Mouse (Mus musculus): ENCODE results near the gene Dusp5. TPM values are rescaled to one million over a fixed set of nuclear protein-coding genes. Genes with fewer than 3 reads are reported as not detected.
"Not testable (repeated sequence)": the region's sequence is repeated elsewhere in the genome, so short reads cannot be mapped to it uniquely, and the experiment has no call there.

The Dusp5 gene
- polyA plus RNA-seq, 1 experiment from 2014 or later: 8.2 TPM

GRCm38 (mm10) chr19:53492528-53492927 is 36.4 kb upstream of the Dusp5 start:
- no peak for ATAC-seq
- H3K27ac ChIP-seq (ENCODE audit: low read depth, low read length): no peak overlapping the region
- H3K4me3 ChIP-seq (ENCODE audit: low read length): no peak overlapping the region
- H3K9ac ChIP-seq (ENCODE audit: low read depth, low read length): no peak overlapping the region
- H3K27me3 ChIP-seq (replicated peaks; ENCODE audit: control insufficient read depth, insufficient read depth, low read length): no peaks in the 10 kb centered on the region
- H3K9me3 ChIP-seq (ENCODE audit: control insufficient read depth, low read length): no peaks in the 10 kb centered on the region
- no peaks in the 10 kb centered on the region for H3K36me3 ChIP-seq (ENCODE audit: control insufficient read depth, insufficient read depth, low read length)
- H3K4me2 ChIP-seq (ENCODE audit: low read length): no peak overlapping the region
- WGBS: 83% methylated on average over 4 of the region's 4 CpGs
- no peaks in the 10 kb centered on the region for H3K4me1 ChIP-seq (ENCODE audit: control insufficient read depth, insufficient read depth, low read depth, low read length)

DNA sequence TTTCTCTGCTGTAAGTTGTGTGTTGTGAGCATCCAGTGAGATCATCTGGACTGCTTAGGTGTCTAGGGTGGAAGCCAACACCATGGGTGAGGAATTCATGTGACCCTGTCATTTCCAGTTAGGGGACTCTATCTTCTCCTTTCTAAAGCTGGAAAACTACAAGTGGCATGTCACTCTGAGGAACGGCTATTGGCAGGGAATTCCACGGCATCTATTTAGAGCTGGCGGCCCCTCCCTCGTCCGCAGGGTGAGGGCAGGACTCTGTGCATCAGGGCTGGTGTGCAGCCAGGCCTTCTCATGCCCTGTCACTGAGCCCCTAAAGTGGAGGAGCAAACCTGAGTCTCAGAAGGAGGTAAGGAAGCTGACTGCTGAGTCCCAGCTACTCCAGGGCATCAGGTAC is 35.0 kb upstream of the Dusp5 start:
- Histone ChIP-seq H3K4me1 (ENCODE audit: control insufficient read depth, insufficient read depth, low read depth, low read length) (no peaks in the 10 kb centered on the region), H3K36me3 (ENCODE audit: control insufficient read depth, insufficient read depth, low read length) (no peaks in the 10 kb centered on the region), H3K27ac (ENCODE audit: low read depth, low read length) (no peak overlapping the region), H3K27me3 (replicated peaks; ENCODE audit: control insufficient read depth, insufficient read depth, low read length) (no peaks in the 10 kb centered on the region), H3K4me2 (ENCODE audit: low read length) (no peak overlapping the region), H3K9ac (ENCODE audit: low read depth, low read length) (no peak overlapping the region), H3K9me3 (ENCODE audit: control insufficient read depth, low read length) (no peaks in the 10 kb centered on the region), H3K4me3 (ENCODE audit: low read length) (no peak overlapping the region)
- ATAC-seq: no peak
- 63% methylated on average over 5 of the region's 5 CpGs for WGBS

DNA sequence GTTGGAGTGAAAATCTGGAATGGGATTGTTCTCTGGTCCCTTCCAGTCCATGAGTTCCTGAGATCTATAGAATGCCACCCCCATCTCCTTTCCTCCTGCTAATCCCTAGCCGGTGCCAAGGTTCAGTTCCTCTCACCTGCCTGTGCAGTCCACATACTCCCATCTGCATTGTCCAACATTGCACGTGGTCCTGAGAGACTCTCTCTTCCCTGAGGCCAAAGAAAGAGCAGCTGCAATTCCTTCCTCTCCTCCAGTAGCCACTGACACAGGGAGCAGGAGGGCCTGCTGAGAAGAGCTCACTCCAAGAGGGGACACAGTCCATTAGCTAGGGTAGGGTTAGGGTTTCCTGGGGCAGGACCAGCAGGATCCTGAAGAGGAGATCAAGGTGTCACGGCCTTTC is 31.0 kb upstream of the Dusp5 start:
- H3K4me2 ChIP-seq (ENCODE audit: low read length): no peak overlapping the region
- no peaks in the 10 kb centered on the region for H3K36me3 ChIP-seq (ENCODE audit: control insufficient read depth, insufficient read depth, low read length)
- no peak overlapping the region for H3K4me3 ChIP-seq (ENCODE audit: low read length)
- no peaks in the 10 kb centered on the region for H3K9me3 ChIP-seq (ENCODE audit: control insufficient read depth, low read length)
- no peak overlapping the region for H3K27ac ChIP-seq (ENCODE audit: low read depth, low read length)
- no peaks in the 10 kb centered on the region for H3K27me3 ChIP-seq (replicated peaks; ENCODE audit: control insufficient read depth, insufficient read depth, low read length)
- no peak overlapping the region for H3K9ac ChIP-seq (ENCODE audit: low read depth, low read length)
- 72% methylated on average over 3 of the region's 3 CpGs for WGBS
- H3K4me1 ChIP-seq (ENCODE audit: control insufficient read depth, insufficient read depth, low read depth, low read length): peaks cover 2% of the 10 kb centered on the region; the same call in 1 of the 2 replicates
- ATAC-seq: no peak

DNA sequence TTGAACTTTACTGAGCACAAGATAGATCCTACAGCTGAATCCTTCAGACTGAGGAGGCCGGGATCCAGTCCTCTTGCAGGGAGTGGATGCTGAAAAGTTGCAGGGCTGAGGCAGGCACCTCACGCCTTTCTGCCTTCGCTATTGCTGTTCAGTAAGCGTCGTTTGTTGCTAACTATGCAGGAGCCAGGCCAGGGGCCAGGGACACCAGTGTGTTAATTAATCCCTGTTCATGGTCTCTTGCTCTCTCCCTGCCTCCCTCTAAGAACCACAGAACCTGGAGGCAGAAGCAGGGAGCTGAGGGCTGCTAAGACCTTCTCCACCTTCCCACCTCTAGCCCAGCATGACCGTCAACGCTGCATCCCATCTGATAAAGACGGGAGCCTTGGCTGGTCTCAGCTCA is 29.9 kb upstream of the Dusp5 start:
- Histone ChIP-seq H3K27ac (ENCODE audit: low read depth, low read length) (no peak overlapping the region), H3K9me3 (ENCODE audit: control insufficient read depth, low read length) (no peaks in the 10 kb centered on the region), H3K27me3 (replicated peaks; ENCODE audit: control insufficient read depth, insufficient read depth, low read length) (no peaks in the 10 kb centered on the region), H3K4me1 (ENCODE audit: control insufficient read depth, insufficient read depth, low read depth, low read length) (peaks cover 2% of the 10 kb centered on the region; the same call in 1 of the 2 replicates), H3K9ac (ENCODE audit: low read depth, low read length) (no peak overlapping the region), H3K4me3 (ENCODE audit: low read length) (no peak overlapping the region), H3K4me2 (ENCODE audit: low read length) (no peak overlapping the region), H3K36me3 (ENCODE audit: control insufficient read depth, insufficient read depth, low read length) (no peaks in the 10 kb centered on the region)
- WGBS: 89% methylated on average over 8 of the region's 8 CpGs
- ATAC-seq: no peak

DNA sequence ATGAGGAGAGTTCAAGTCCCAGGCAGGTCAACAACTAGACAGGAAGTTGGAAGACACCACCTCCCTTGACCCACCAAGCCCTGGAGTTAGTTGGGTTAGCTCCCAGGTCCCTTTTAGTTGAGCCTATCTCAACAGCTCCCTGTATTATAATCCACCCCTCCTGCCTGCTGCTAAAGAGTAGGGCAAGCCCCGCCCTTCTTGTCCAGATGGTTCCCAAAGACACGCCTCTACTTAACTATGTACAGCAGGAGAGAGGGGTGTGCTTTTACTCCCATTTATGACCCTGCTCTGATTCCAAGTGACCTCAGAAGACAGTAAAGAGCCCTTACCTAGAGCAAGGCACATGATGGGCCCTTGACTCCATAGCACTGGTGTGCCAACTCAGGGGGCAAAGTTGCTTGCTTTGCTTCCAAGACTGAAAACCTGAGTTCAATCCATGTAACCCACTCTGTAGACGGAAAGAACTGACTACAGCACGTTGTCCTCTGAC is 29.4 kb upstream of the Dusp5 start:
- Histone ChIP-seq H3K36me3 (ENCODE audit: control insufficient read depth, insufficient read depth, low read length) (no peaks in the 10 kb centered on the region), H3K4me2 (ENCODE audit: low read length) (no peak overlapping the region), H3K9ac (ENCODE audit: low read depth, low read length) (no peak overlapping the region), H3K4me3 (ENCODE audit: low read length) (no peak overlapping the region), H3K4me1 (ENCODE audit: control insufficient read depth, insufficient read depth, low read depth, low read length) (peaks cover 2% of the 10 kb centered on the region; the same call in 1 of the 2 replicates), H3K27me3 (replicated peaks; ENCODE audit: control insufficient read depth, insufficient read depth, low read length) (no peaks in the 10 kb centered on the region), H3K9me3 (ENCODE audit: control insufficient read depth, low read length) (no peaks in the 10 kb centered on the region), H3K27ac (ENCODE audit: low read depth, low read length) (no peak overlapping the region)
- 82% methylated on average over 4 of the region's 4 CpGs for WGBS
- ATAC-seq: no peak

- H3K4me2 ChIP-seq (ENCODE audit: low read length): no peak overlapping the region
- no peaks in the 10 kb centered on the region for H3K9me3 ChIP-seq (ENCODE audit: control insufficient read depth, low read length)
- ATAC-seq: peak; percentile 80
- no peaks in the 10 kb centered on the region for H3K36me3 ChIP-seq (ENCODE audit: control insufficient read depth, insufficient read depth, low read length)
- no peak overlapping the region for H3K9ac ChIP-seq (ENCODE audit: low read depth, low read length)
- 65% methylated on average over 25 of the region's 25 CpGs for WGBS
- no peak overlapping the region for H3K4me3 ChIP-seq (ENCODE audit: low read length)
- no peak overlapping the region for H3K27ac ChIP-seq (ENCODE audit: low read depth, low read length)
- H3K4me1 ChIP-seq (ENCODE audit: control insufficient read depth, insufficient read depth, low read depth, low read length): peaks cover 2% of the 10 kb centered on the region; the same call in 1 of the 2 replicates
- H3K27me3 ChIP-seq (replicated peaks; ENCODE audit: control insufficient read depth, insufficient read depth, low read length): no peaks in the 10 kb centered on the region
Measured at GRCm38 (mm10) chr19:53500298-53501006, 28.5 kb upstream of the Dusp5 start.

- ATAC-seq; H3K9ac ChIP-seq (ENCODE audit: low read depth, low read length); H3K36me3 ChIP-seq (ENCODE audit: control insufficient read depth, insufficient read depth, low read length); H3K4me3 ChIP-seq (ENCODE audit: low read length); H3K4me1 ChIP-seq (ENCODE audit: control insufficient read depth, insufficient read depth, low read depth, low read length); H3K9me3 ChIP-seq (ENCODE audit: control insufficient read depth, low read length); H3K27me3 ChIP-seq (replicated peaks; ENCODE audit: control insufficient read depth, insufficient read depth, low read length); H3K27ac ChIP-seq (ENCODE audit: low read depth, low read length); H3K4me2 ChIP-seq (ENCODE audit: low read length): not testable (repeated sequence)
- WGBS: 86% methylated on average over 7 of the region's 7 CpGs
Measured at GRCm38 (mm10) chr19:53501239-53501638, 27.7 kb upstream of the Dusp5 start.

GRCm38 (mm10) chr19:53501765-53502164 is 27.1 kb upstream of the Dusp5 start:
- no peak for ATAC-seq
- H3K9ac ChIP-seq (ENCODE audit: low read depth, low read length): no peak overlapping the region
- H3K36me3 ChIP-seq (ENCODE audit: control insufficient read depth, insufficient read depth, low read length): no peaks in the 10 kb centered on the region
- no peak overlapping the region for H3K4me2 ChIP-seq (ENCODE audit: low read length)
- WGBS: 93% methylated on average over 2 of the region's 2 CpGs
- peaks cover 2% of the 10 kb centered on the region; the same call in 1 of the 2 replicates for H3K4me1 ChIP-seq (ENCODE audit: control insufficient read depth, insufficient read depth, low read depth, low read length)
- H3K9me3 ChIP-seq (ENCODE audit: control insufficient read depth, low read length): no peaks in the 10 kb centered on the region
- H3K27ac ChIP-seq (ENCODE audit: low read depth, low read length): no peak overlapping the region
- H3K27me3 ChIP-seq (replicated peaks; ENCODE audit: control insufficient read depth, insufficient read depth, low read length): no peaks in the 10 kb centered on the region
- H3K4me3 ChIP-seq (ENCODE audit: low read length): no peak overlapping the region

DNA sequence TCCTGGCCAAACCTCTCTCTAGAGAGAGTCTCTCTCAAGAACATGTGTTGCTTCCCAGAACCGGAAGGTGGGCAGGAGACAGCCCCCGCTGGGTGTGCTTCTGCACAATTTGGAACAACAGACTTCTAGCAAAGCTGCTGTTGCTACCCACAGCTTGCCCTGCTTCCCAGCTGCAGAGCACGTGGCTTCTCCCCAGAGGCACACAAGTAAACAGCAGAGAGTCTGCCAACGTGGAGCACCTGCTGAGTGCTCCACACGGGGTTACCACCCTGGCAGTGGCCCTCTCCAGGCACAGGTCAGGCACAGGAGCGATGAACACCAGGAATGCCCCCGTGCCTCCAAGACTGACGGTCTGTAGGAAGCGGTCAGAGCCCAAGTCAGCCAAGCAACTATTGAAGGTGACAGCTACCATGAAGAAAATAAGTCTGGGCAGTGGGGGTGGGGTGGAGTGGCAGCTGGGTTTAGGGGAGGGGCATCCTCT is 26.0 kb upstream of the Dusp5 start:
- H3K27me3 ChIP-seq (replicated peaks; ENCODE audit: control insufficient read depth, insufficient read depth, low read length): no peaks in the 10 kb centered on the region
- no peaks in the 10 kb centered on the region for H3K9me3 ChIP-seq (ENCODE audit: control insufficient read depth, low read length)
- peaks cover 2% of the 10 kb centered on the region; the same call in 1 of the 2 replicates for H3K4me1 ChIP-seq (ENCODE audit: control insufficient read depth, insufficient read depth, low read depth, low read length)
- no peaks in the 10 kb centered on the region for H3K36me3 ChIP-seq (ENCODE audit: control insufficient read depth, insufficient read depth, low read length)
- WGBS: 42% methylated on average over 9 of the region's 9 CpGs
- H3K9ac ChIP-seq (ENCODE audit: low read depth, low read length): no peak overlapping the region
- no peak overlapping the region for H3K4me2 ChIP-seq (ENCODE audit: low read length)
- no peak overlapping the region for H3K4me3 ChIP-seq (ENCODE audit: low read length)
- no peak overlapping the region for H3K27ac ChIP-seq (ENCODE audit: low read depth, low read length)
- peak; percentile 57; the same call in 1 of the 2 replicates for ATAC-seq

Data from hindbrain, embryonic 16.5 days (tissue).